Mouse (Mus musculus): ENCODE measurements around the gene Lilra5.

GRCm38 (mm10) chr7:4237454-4237853 lies at the start of gene Lilra5:
- no peak for TF ChIP-seq CTCF (IDR thresholded peaks at IDR 0.05; ENCODE audit: borderline replicate concordance, insufficient read depth, low read depth, low read length)
- TF ChIP-seq POLR2A (IDR thresholded peaks at IDR 0.05; ENCODE audit: borderline replicate concordance, insufficient read depth, low read length): no peak
